Mouse (Mus musculus): ENCODE data around the gene Ak3.
A peak's percentile ranks its signal among the peaks of the same experiment; 100 is the strongest.

Gene Ak3

DNA sequence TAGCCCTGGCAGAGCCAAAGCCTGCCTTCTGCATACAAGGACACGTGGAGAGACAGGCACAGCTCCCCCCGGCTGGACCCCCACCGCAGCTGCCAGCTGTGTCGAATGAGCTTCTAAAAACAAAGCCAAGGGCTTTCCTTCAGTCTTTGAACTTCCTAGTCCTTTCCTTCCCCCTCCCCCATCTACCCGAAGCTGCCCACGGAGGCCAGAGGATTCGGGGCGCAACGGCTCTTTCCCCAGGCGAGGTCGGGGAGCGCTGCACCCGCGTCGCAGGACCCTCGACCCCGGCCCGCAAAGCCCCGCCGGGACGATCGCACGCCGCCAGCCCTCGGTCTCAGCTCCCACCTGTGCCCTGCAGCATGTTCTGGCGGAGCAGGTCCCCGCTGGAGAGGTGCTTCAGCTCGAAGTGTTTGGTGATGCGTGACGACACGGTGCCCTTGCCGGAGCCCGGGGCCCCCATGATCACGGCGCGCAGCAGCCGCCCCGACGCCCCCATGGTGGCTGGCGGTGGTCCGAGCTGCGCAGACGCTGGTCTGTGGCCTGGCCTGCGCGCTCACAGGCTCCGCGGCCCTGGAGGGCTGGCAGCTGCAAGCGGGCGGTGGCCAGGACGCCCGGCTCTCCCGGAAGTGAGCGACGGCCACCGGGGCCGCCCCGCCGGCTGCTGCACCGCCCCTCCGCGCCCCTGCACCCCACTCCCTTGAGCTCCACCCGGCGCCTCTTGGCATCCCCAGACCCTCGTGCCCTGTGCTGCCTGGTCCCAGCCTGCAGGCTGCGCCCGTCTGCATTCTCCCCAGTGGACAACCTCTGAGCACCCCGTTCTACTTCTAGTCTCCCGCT is at the start of gene Ak3:
Gene Ak3, minus strand, starts transcription at position 628 of the 837 bp plus-strand sequence.
- peak; percentile 59 for DNase-seq (ENCODE audit: low read depth, low spot score)

- DNase-seq (ENCODE audit: low read depth, low spot score), result no peak
Observed at GRCm38 (mm10) chr19:29092194-29092593, 44.4 kb upstream of the Ak3 start.

DNA sequence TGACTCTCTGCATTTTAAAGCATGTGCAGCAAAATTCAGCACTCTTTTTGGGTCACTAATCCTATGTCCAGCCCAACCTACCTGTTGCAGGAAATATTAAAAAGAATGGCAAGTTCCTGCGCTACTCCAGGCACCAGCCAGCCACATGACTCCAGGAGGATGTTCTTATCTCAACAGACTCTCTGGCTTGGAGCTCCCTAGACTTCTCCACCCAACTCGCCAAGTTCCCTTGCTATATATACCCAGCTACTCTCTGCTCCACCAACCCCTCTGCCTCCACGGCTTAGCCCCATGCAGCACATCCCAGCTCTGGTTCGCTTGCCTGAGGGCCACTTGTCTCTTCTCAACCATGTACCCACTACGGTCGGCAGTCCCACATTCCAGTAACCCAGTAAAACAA is 40.9 kb upstream of the Ak3 start:
- DNase-seq (ENCODE audit: low read depth, low spot score), result no peak

- no peak for DNase-seq (ENCODE audit: low read depth, low spot score)
Observed at GRCm38 (mm10) chr19:29074802-29075201, 27.0 kb upstream of the Ak3 start.

GRCm38 (mm10) chr19:29069195-29069594 is 21.4 kb upstream of the Ak3 start:
- no peak for DNase-seq (ENCODE audit: low read depth, low spot score)

DNA sequence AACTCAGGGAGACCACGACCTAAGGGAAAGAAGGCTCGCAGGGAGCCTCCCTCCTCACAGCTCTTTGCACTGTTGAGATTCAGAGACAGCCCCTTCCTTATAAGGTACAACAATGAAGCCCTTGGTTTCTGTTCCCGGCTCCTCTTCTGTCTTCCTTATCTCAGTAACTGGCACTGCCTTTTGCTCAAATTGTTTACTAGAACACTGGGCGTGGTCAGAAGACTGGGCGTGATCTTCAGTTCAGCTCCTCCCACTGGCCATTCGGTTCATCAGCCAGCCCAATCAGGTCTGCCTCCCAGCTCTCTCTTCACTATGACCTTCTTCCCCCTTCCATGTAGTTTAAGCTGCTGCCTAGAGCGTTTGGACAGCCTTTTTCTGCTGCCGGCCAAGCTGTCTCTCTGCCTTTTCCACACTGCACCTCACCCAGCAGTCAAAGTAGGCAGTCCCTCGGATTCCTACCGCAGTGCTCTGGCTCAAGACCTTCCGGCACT is 19.3 kb upstream of the Ak3 start:
- DNase-seq (ENCODE audit: low read depth, low spot score), result peak; percentile 95

- DNase-seq (ENCODE audit: low read depth, low spot score), result peak; percentile 84
Observed at GRCm38 (mm10) chr19:29064451-29065102, 16.8 kb upstream of the Ak3 start.

GRCm38 (mm10) chr19:29063577-29064363 is 16.0 kb upstream of the Ak3 start:
- DNase-seq (ENCODE audit: low read depth, low spot score), result peak; percentile 94

GRCm38 (mm10) chr19:29063009-29063408 is 15.2 kb upstream of the Ak3 start:
- DNase-seq (ENCODE audit: low read depth, low spot score), result no peak

DNA sequence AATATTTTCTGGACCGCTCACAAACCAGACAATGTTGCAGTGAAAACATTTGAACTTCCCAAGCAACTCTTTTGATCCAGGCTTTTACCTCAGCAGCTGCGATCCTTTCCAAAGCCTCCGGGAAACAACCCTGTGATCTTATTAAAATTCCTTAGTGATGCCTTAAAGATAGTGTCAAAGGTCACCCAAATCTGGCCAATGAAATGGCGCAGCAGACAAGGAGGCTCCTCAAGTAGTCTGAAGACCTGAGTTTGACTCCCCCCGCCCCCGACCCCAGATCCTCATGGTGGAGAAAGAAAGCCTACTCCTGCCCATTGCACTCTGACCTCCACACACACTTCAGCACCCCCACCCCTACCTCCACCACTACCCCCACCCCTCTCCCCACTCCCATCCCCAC is 12.5 kb upstream of the Ak3 start:
- DNase-seq (ENCODE audit: low read depth, low spot score), result peak; percentile 48

DNA sequence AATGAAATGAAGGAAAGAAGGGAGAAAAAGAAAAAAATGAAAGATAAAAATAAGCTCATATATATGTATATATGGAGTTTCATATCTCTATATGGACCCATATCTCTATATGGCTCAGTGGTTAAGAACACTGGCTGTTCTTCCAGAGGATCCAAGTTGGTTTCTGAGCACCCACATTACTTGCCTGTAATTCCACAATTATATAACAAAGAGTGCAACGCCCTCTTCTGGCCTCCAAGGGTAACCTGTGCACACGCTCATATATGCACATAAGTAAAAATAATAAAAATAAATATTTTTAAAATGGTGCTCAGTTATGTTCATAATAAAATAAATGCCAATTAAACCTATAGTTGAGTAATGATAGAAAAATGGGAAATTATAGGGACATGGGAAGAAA is 11.9 kb upstream of the Ak3 start:
- DNase-seq (ENCODE audit: low read depth, low spot score), result peak; percentile 46

- no peak for DNase-seq (ENCODE audit: low read depth, low spot score)
Observed at GRCm38 (mm10) chr19:29058741-29059140, 11.0 kb upstream of the Ak3 start.

- no peak for DNase-seq (ENCODE audit: low read depth, low spot score)
Observed at GRCm38 (mm10) chr19:29055469-29055868, 7.7 kb upstream of the Ak3 start.

DNA sequence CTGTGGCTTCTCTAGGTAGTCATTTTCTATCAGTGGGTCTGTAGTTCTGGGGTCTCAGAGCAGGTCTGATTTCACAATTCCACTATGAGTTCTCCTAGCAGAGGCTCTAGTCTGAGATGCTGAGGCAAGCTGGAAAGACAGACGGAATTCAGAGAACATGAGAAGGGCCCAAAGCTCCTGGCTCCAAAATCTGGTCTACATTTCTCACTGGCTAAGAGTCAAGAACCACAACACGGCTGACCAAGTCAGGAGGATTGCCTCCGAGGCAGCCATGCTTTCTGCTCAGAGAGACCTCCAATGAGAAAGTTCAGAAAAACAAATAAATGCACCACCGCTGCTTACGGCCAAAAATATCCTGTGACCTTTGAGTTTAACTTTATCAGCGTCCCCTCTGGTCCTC is 6.8 kb upstream of the Ak3 start:
- no peak for DNase-seq (ENCODE audit: low read depth, low spot score)

DNA sequence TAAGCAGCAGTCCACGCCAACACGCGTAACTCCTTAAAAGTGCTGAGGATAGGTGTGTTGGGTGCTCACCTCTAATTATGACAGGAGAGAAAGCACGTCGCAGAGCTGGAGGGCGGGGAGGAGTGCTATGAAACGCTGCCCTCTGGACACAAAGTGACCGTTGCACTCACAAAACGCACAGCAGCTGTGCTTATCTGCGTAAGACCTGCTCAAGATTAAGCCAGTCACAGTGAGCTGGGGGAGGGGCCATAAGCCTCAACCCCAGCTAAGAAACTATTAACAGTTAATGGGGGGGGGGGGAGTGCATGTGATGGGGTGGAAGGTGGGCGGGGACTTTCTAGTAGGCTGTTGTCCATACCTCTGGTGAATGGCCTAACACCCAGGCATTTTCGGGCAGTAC is 5.0 kb upstream of the Ak3 start:
- DNase-seq (ENCODE audit: low read depth, low spot score), result peak; percentile 53

DNA sequence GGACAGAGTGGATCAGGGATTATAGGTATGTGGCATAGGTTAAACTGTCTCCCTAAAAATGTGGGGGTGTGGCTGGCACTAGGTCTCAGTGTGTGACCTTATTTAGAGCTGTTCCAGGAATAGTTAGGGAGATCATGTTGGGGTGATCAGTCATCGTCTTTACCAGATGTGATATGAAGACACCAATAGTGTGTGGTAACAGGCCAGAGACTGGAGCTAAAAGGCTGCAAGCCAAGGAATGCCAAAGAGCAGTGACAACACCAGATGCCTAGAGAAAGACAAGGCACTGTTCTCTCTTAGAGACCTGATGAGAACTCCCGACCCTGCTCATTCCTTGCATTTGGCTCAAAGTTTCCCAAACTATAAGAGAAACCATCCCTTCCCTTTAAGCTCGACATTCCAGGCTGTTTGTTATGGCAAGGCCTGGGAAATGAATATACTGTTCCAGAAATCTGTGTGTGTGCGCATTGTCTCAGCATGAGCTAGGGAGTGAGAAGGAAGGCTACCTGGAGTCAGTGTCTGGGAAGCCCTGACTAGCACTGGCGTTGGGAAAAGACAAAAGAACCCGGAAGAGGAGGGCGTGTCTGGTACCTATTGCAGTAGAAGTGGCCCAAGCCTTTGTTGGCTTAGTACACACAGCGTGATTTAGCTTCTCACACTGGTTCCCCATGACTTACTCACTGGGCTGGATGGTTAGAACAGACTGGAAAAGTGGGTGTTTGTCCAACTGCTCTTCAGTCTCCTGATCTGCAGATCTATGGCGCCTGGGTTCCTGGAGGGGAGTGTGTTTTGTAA is 2.6 kb upstream of the Ak3 start:
- peak; percentile 65 for DNase-seq (ENCODE audit: low read depth, low spot score)

- DNase-seq (ENCODE audit: low read depth, low spot score), result no peak
Observed at GRCm38 (mm10) chr19:29049401-29050075, 1.8 kb upstream of the Ak3 start.

GRCm38 (mm10) chr19:29046961-29047333 is 814 bp downstream of the Ak3 start:
- no peak for DNase-seq (ENCODE audit: low read depth, low spot score)

DNA sequence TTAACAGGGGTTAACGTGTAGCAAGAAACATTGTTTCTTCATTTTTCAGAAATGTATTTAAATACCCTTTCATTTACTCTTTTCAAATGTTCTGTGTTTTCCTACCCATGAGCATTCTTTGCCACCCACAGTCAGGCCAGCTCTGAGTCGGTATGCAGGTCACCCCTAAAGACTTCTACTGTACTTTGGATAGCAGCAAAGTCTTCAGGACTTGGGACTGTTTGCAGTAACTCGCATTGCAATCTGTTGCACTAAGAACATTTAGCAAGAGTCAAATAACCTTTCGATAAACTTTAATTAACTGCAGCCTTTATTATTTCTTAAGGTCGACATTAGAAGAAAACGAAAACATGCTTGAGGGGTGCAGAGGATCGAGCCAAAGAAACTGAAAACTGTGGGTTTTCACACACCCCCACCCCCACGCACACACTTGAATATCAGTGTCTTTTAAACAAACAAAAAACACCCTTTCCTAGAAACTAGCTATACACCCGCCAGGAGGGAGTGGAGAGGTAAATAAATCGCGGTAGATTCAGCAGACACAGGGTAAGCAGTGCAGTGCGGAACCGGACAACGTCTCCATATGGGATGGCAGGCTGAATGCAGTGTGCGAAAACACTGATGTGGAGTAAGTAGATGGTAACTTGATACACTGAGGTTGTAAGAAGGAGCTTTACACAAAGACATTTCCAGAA is 1.7 kb downstream of the Ak3 start:
- DNase-seq (ENCODE audit: low read depth, low spot score), result no peak

GRCm38 (mm10) chr19:29045369-29045768 is 2.4 kb downstream of the Ak3 start:
- no peak for DNase-seq (ENCODE audit: low read depth, low spot score)

All from ZHBTc4 (cell line).